Mouse (Mus musculus): ENCODE measurements at regions not wholly inside any gene's neighbourhood (a gene's known extent, or its start where the extent isn't known, plus 50 kb on each side); places are given as distances from the start of the nearest gene placed in this dataset.

DNA sequence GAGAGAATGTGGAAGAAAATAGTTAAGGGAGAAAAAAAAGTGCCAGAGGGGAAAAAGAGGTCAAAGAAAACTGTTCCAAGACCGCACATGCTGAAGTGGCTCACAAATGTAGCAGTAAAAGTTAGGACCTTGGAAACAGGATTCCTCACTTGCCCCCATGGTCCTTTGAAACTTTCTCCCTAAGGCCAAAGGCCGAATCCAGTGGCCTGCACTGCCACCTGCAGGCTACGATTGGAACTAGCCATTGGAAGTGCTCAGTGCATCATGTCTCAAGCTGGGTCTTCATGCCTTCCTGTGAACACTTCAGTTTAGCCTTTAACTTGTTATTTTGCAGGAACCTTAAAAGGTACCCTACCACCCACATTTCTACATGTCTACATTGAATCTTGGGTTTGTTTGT, 56.3 kb upstream of the Mctp2 start:
- peak; percentile 71 for ATAC-seq (replicated peaks; ENCODE audit: insufficient number of reproducible peaks, low FRiP score, low TSS enrichment, poor library complexity, severe bottlenecking)

DNA sequence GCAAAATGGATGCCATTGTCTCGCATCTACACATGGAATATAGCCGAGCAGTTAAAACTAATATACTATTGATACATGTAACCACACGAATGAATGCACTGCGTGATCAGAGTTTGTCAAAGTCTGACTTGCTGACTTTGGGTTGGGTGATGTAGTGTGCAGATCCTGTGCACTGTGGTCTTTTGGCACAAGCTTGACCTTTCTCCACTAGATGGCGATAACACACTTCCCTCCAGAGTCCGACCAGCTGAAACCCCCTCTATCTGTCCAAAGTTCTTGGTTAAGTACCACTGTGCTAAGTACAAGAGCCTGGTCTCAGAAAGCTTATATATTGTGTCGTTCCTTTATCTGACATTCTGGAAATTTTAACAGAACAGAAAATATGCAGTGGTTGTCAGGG, 84.9 kb upstream of the Mctp2 start:
- no peak for ATAC-seq (replicated peaks; ENCODE audit: insufficient number of reproducible peaks, low FRiP score, low TSS enrichment, poor library complexity, severe bottlenecking)

DNA sequence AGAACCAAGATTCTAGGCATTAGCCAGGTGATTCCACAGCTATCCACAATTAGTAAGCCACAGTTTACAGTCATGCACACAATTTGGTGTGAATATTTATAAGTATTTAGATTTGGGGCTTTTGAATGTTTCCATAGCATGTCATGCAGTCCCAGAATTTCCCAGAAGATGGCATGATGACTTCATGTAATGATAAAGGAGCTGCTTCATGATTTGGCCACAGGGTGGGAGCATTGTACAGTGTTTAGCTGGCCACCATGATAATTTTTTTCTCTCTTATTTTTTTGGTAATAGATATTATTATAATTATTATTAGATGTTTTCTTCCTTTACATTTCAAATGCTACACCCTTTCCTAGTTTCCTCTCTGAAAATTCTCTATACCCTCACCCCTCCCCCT, 93.6 kb upstream of the Mctp2 start:
- ATAC-seq (replicated peaks; ENCODE audit: insufficient number of reproducible peaks, low FRiP score, low TSS enrichment, poor library complexity, severe bottlenecking) = no peak

DNA sequence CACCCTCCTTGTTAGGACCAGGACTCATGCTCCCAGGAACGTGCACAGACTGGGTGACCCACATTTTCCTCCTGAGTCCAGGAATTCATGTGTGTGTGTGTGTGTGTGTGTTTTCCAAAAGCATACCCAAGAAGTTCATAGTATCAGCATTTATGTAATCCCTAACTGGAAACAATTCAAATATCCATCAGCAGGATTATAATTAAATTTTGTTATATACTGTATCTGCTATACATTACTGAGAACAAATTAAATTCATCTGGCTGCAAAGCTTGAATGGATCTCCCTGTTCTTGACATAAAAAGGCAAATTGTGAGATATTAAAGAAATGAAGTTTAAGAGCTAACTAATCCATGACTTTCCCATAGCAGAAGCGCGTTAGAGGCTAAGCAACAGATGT, 99.7 kb upstream of the Mctp2 start:
- ATAC-seq (replicated peaks; ENCODE audit: insufficient number of reproducible peaks, low FRiP score, low TSS enrichment, poor library complexity, severe bottlenecking) = no peak

DNA sequence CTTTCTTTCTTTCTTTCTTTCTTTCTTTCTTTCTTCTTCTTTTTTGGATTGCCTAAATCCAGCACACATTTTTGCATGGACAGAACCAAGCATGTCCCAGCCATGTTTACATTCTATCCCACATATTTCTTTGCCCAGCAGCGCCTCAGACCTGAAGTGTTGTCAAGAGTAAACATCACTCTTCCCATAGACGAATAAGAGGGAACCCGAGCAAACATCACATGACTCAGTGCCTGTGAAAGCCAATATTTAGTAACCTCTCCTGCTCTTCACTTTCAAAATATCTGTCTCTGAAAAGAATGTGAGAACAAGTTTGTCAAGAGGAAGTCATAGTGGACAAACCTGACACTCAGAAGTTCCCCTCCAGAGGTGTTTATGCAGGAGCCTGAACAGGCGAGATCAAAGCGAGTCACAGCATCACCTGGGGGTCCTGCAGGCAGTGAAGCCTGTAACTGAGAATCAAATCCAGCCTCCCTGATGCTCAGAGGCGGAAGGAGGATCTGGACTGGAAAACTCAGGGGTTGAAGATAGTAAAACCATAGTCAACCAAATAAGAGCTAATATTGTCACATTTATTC, 102.1 kb upstream of the Mctp2 start:
- no peak for ATAC-seq (replicated peaks; ENCODE audit: insufficient number of reproducible peaks, low FRiP score, low TSS enrichment, poor library complexity, severe bottlenecking)

DNA sequence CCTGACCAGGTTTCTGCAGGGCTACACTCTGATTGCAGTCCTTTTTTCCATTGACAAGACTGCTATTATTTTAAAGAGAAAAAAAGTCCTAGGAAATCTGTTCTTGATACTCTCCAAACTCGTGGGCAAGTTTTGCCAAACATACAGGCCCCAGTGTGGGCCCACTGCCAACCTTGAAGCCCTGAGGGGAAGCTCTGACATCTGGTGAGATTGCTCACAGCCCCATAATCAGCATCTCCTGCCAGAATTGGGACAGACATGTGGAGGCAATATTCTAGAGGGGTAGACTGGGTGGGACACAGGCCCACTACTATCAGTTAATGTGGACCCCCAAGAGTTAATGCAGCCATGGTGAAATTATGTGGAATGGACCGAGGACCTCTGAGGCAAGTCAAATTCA, 132.1 kb upstream of the Mctp2 start:
- ATAC-seq (replicated peaks; ENCODE audit: insufficient number of reproducible peaks, low FRiP score, low TSS enrichment, poor library complexity, severe bottlenecking) = no peak

DNA sequence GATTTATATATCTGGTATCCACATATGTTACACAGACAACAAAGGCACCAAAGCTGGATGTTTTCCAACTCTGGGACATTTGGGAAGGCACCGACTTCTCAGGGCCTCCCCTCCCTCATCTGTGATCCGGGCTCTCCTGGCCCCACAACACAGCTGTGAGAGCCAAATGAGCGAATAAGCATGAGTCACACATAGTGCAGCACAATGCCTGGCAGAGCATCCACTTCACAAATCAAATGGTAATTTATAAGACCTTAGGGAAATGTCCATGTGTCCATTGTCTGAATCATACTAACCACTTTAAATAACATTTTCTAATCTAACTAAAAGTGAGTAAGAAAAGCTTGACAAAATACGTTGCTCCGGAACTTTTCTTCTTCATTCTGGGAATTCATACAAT, 135.6 kb upstream of the Mctp2 start:
- no peak for ATAC-seq (replicated peaks; ENCODE audit: insufficient number of reproducible peaks, low FRiP score, low TSS enrichment, poor library complexity, severe bottlenecking)

DNA sequence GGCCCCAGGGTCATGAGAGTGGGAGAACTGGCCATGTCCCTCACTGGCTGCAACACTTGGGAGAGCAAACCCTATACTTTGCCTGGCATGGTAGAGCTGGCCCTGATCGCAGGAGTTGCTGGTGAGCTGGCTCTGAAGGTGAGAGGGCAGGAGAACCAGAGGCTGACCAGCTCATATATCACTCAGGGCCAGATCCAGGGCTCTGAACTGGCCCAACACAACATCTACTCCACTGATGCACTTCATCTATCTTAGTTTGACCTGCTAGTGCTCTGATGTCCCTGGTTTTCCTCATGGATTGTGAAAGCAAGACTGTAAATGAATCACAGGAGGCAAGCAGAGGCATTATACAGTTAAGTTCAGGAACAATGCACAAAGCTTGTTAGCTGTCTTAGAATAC, 137.6 kb upstream of the Mctp2 start:
- no peak for ATAC-seq (replicated peaks; ENCODE audit: insufficient number of reproducible peaks, low FRiP score, low TSS enrichment, poor library complexity, severe bottlenecking)

DNA sequence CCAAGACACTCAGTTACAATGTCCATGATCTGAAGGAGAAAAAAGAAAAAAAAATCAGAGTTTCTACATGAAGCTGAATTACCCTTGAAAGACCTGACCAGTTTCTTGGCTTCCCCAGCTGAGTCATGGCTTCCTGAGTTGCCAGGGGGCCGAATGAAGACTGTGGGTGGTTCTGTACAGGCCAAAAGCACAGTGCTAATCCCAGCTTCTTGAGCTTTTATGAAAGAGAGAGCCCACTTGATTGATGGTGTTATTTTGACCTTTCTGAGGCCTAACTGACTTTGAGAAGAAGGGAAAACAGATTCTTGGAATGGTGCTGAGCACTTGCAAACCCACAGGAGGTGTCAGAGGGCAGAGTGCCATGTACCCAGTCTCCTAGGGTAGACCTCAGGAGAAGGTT, 138.4 kb upstream of the Mctp2 start:
- ATAC-seq (replicated peaks; ENCODE audit: insufficient number of reproducible peaks, low FRiP score, low TSS enrichment, poor library complexity, severe bottlenecking) = no peak

DNA sequence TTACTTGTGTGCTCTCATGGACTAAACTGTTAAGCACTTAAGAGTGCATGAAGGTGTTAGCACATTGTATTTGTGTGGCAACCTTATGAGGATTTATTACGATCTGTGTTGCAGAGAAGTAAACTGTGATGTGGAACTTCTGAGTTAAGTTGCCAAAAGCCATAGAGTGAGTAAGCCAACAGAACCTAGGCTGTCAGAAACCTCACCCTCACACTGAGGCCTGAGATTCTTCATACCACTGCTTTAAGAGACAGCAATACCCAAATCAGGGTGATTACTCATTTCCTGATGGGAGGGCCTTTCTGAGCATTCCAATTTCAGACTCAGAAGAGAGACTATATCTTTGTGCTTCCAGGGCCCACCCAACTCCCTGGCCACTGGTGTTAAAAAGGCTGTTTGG, 140.5 kb upstream of the Mctp2 start:
- no peak for ATAC-seq (replicated peaks; ENCODE audit: insufficient number of reproducible peaks, low FRiP score, low TSS enrichment, poor library complexity, severe bottlenecking)

DNA sequence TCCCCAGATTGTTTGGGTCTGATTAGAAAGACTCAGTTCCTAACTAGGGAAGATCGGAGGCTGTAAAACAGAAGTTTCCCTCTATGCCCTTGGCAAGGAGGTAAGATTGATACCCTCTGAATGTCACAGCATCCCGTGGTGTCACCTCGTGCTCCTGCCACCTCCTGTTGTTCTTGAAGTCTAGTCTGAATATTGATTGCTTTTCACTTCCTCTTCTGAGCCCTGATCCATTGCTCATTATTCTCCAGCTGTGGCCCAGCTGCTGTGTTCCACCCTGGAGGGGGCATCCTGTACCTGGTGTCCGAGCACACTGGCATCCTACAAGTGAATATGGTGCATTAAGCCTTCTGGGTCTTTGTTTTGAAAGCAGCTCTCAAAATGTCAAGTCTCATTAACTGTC, 156.6 kb upstream of the Mctp2 start:
- ATAC-seq (replicated peaks; ENCODE audit: insufficient number of reproducible peaks, low FRiP score, low TSS enrichment, poor library complexity, severe bottlenecking) = no peak

DNA sequence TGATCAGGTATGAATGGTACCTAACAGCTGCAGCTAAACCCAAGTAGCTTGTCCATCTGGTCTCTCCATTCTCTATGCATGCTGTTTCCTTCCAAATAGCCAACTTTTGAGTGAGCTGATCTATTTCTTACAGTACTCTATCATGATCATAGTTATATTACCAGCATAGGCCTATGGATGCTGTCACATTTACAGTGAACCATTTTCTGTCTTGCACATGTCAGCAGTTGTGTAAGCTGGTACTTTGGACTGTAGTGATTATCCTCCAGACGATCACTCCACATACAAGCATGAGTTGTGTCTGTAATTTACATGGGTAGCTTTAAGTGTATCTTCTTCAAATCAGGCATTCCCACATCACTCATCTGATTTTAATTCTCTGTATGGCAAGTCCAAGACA, 158.2 kb upstream of the Mctp2 start:
- no peak for ATAC-seq (replicated peaks; ENCODE audit: insufficient number of reproducible peaks, low FRiP score, low TSS enrichment, poor library complexity, severe bottlenecking)

DNA sequence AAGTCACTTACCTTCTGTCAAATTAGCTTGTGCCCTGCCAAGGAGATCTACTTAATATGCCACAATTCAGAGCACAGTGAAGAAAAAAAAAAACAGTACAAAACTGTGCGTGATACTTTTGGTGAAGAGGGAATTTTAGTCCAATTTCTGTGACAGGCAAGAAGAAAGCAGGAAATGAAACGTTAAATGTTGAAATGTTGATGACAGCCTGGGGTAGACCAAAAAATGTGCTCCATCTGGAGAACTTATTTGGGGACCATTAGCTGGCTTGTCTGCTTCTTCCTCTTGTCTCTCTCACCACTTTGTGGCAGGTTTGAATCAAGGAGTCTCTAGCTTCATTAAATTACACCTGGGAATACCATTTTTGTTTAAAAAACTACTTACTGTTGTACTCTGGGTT, 163.3 kb upstream of the Mctp2 start:
- ATAC-seq (replicated peaks; ENCODE audit: insufficient number of reproducible peaks, low FRiP score, low TSS enrichment, poor library complexity, severe bottlenecking) = no peak

DNA sequence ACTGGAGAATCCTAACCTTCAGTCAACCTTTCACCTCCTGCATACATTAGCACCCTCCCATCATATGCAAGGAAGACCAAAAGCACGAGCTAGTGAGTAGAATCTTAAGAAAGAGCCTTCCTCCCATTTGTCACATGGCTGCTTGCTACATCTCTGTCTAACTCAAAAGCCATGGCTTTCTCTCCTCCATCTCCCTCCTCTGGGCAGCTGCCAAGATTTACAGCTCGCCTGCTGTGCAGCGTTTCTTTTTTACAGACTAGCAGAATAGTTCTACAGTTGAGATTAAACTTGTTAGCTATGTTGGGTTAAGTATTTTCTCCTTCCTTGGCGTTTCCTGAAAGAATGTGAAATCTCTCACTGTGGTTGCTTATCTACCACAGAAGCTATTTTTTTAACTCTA, 168.3 kb upstream of the Mctp2 start:
- ATAC-seq (replicated peaks; ENCODE audit: insufficient number of reproducible peaks, low FRiP score, low TSS enrichment, poor library complexity, severe bottlenecking) = no peak

DNA sequence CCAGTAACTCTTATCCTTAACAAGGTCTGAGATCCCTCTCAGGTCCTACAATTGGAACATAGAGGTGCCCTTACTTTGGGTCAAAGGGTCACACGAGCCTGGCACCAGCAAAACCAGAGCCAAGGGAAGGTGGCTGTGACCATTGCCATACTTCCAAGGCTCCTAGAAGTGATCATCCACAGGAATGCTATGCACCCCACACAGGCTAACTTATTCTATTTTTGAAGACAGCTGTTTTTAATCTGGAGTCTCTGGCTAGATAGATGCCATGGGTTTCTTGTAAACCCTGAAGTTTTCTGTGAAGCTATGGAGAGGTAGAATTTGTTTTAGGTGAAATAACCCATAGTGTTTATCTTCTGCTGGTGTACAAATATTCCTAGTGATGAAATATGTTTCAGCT, 172.5 kb upstream of the Mctp2 start:
- no peak for ATAC-seq (replicated peaks; ENCODE audit: insufficient number of reproducible peaks, low FRiP score, low TSS enrichment, poor library complexity, severe bottlenecking)

DNA sequence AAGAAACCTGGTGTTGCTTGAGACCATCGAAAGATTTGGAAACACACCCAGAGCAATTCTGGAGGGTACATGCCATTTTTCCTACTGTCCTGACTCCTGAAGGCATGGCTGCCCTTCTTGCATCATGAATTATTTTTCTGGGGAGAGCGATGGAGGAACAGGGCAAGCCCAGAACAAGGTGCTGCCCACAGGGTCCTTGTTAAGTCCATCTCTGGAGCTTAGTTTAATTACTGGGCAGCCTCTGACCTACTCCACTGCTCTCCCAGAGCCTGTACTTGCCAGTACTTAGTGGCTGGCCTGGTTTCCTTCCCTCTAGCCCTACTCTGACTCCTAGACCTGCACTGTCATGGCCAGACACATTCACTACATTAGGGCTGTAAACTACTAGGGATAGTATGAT, 174.9 kb upstream of the Mctp2 start:
- no peak for ATAC-seq (replicated peaks; ENCODE audit: insufficient number of reproducible peaks, low FRiP score, low TSS enrichment, poor library complexity, severe bottlenecking)

DNA sequence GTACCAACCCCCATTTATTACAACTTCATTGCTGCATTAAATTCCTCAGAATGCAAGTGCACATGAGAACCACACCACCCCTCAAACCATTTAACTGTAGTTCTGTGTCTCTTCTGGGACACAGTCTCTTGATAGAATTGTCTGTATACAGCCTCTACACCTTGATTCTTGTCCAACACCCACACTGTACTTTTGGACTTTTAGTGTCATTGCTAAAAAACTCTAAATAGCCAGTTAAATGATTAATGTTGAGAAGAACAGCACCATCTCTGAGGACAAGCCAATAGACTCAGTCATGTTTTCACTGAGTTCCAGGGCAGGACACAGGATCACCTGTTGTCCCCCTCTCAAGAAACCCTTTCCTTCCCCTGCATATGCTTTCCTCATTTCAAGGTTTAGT, 183.8 kb upstream of the Mctp2 start:
- no peak for ATAC-seq (replicated peaks; ENCODE audit: insufficient number of reproducible peaks, low FRiP score, low TSS enrichment, poor library complexity, severe bottlenecking)

DNA sequence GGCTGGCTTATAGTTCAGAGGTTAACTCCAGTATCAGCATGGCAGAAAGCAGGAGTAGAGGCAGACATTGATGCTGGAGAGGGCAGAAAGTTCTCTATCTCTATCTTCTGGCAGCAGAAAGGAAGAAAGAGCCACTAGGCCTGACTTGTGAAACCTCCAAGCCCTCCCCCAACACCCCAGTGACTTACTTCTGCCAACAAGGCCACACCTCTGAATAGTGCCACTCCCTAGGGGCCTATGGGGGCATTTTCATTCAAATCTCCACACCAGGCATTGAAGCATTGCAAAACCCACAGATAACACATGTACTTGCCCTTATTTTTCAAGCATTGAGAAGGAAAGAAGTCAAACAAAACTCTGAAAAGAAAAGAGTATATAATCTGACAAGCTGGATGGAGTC, 186.9 kb upstream of the Mctp2 start:
- ATAC-seq (replicated peaks; ENCODE audit: insufficient number of reproducible peaks, low FRiP score, low TSS enrichment, poor library complexity, severe bottlenecking) = no peak

DNA sequence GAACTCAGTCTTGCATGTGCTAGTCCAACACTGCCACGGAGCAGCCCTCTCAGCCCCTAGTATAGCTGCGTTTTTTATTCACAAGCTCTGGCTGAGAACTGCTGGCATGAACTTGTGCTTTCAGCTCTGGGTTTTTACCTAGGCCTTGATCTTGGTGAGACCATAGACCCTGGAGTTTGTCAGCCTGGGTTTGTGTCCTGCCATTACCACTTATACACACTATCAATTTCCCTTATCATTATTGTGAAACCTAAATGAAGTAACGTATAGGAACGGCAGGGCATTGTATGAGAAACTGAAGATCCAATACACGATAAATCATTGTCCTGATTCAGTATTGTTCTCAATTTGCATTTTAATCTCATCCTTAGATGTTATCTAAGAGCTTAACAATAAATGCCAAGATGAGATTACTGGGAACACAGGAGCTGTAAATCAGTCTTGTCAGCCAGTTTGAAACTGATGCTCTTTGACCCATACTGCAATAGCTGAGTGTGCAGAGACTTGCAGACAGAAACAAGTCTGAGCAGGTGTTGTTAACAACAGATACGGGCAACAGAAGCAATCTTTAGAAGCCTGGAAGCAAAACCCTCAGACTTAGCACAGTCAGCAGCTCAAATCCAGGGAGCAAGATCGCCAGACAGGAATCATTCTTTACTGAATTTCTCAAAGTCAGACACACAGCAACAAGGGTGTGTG, 190.7 kb upstream of the Mctp2 start:
- no peak for ATAC-seq (replicated peaks; ENCODE audit: insufficient number of reproducible peaks, low FRiP score, low TSS enrichment, poor library complexity, severe bottlenecking)

DNA sequence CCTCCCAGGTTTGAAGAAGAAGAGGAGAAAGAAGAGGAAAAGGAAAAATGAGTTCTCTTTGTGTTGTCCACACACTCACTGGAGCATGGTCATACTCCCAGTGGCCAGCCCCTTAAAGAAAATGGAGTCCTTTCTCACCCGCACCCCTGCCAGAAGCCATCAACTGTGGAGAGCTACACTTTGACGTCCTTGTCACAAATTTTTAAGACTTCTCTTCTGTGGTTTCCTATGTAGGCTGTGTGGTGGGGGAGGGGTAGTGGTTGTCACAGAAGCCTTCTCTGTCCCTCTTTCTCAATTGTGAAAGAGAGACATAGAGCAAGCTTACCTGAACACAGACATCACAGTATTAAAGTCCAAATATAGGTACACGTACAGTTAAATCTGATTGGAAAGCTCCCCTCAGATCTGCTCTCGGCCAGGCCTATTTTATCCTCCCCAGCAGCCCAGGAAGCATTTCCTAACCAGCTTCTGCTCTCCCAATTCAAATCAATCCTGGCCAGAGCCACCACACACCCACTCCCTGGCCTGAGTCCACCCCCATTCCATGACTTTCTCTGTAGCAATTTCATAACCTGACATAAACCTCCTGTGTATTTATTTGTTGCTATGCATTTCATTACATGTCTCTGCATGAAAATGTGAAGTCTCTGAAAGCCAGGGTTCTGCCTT, 192.3 kb upstream of the Mctp2 start:
- ATAC-seq (replicated peaks; ENCODE audit: insufficient number of reproducible peaks, low FRiP score, low TSS enrichment, poor library complexity, severe bottlenecking) = no peak
